Mouse (Mus musculus): ENCODE measurements around the gene Ahcy.

DNA sequence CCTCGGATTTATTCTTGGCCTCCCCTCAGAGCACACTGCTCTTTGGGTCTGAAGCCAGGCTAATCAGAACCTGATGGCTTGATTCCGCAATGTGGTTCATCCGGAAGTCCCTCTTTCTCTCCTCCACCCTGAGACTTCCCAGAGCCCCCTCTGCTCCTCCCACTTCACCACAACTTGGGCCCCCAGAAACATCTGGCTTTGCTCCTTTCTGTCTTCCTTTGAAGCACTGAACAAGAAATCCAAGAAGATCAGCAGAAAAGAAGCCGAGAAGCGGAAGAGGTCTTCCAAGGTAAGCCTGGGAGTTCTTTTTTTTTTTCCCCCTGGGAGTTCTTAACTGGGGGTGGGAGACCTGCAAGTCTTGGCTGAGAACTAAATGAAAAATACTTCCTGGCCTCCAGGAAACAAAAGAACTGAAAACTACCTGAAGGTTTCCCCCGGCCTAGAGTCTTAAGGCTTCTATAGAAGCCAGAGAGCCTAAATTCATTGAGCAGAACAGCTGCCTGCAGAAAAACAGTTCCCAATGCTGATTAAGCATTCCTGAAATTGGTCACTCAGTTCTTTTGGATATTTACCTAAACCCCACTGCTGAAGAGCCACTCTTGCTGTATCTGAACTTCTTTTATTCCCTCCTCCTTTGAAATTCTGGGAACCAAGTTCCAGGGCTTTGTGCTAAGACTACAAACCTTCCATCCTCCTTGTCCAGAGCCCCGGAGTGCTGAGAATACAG, 26.7 kb downstream of the Ahcy start:
- no peak for TF ChIP-seq CTCF (IDR thresholded peaks at IDR 0.05; ENCODE audit: low read depth)
- no peak for TF ChIP-seq EP300 (IDR thresholded peaks at IDR 0.05; ENCODE audit: low read depth)
